Mouse (Mus musculus): ENCODE data around the gene Map3k21.

Map3k21 gene

GRCm38 (mm10) chr8:125910365-125911228 is at the start of gene Map3k21:
TSS of gene Map3k21 (plus strand) at chr8:125910450.
- DNase-seq (ENCODE audit: low read depth in 2 of 2, low spot score in 2 of 2) = no peak

GRCm38 (mm10) chr8:125866125-125866524 is 44.1 kb upstream of the Map3k21 start:
- no peak for DNase-seq (ENCODE audit: low read depth in 2 of 2, low spot score in 2 of 2)

- no peak for DNase-seq (ENCODE audit: low read depth in 2 of 2, low spot score in 2 of 2)
Measured at GRCm38 (mm10) chr8:125868552-125868951, 41.7 kb upstream of the Map3k21 start.

GRCm38 (mm10) chr8:125869739-125870138 is 40.5 kb upstream of the Map3k21 start:
- no peak for DNase-seq (ENCODE audit: low read depth in 2 of 2, low spot score in 2 of 2)

- no peak for DNase-seq (ENCODE audit: low read depth in 2 of 2, low spot score in 2 of 2)
Measured at GRCm38 (mm10) chr8:125870179-125870702, 40.0 kb upstream of the Map3k21 start.

GRCm38 (mm10) chr8:125870821-125871321 is 39.4 kb upstream of the Map3k21 start:
- peak in 1 of 2 experiments; percentile 18 for DNase-seq (ENCODE audit: low read depth in 2 of 2, low spot score in 2 of 2)

GRCm38 (mm10) chr8:125872501-125873249 is 37.6 kb upstream of the Map3k21 start:
- DNase-seq (ENCODE audit: low read depth in 2 of 2, low spot score in 2 of 2) = no peak

- DNase-seq (ENCODE audit: low read depth in 2 of 2, low spot score in 2 of 2) = no peak
Measured at GRCm38 (mm10) chr8:125873250-125873534, 37.1 kb upstream of the Map3k21 start.

- no peak for DNase-seq (ENCODE audit: low read depth in 2 of 2, low spot score in 2 of 2)
Measured at GRCm38 (mm10) chr8:125880447-125880846, 29.8 kb upstream of the Map3k21 start.

GRCm38 (mm10) chr8:125887549-125887948 is 22.7 kb upstream of the Map3k21 start:
- no peak for DNase-seq (ENCODE audit: low read depth in 2 of 2, low spot score in 2 of 2)

GRCm38 (mm10) chr8:125889920-125890319 is 20.3 kb upstream of the Map3k21 start:
- no peak for DNase-seq (ENCODE audit: low read depth in 2 of 2, low spot score in 2 of 2)

- DNase-seq (ENCODE audit: low read depth in 2 of 2, low spot score in 2 of 2) = no peak
Measured at GRCm38 (mm10) chr8:125897388-125897787, 12.9 kb upstream of the Map3k21 start.

- DNase-seq (ENCODE audit: low read depth in 2 of 2, low spot score in 2 of 2) = no peak
Measured at GRCm38 (mm10) chr8:125897868-125898788, 12.1 kb upstream of the Map3k21 start, which contains the start of gene Pcnx2. TSS of gene Pcnx2 (minus strand) at chr8:125898317.

GRCm38 (mm10) chr8:125898899-125899298 is 11.4 kb upstream of the Map3k21 start:
- peak in 1 of 2 experiments; percentile 1 for DNase-seq (ENCODE audit: low read depth in 2 of 2, low spot score in 2 of 2)

GRCm38 (mm10) chr8:125901167-125901566 is 9.1 kb upstream of the Map3k21 start:
- no peak for DNase-seq (ENCODE audit: low read depth in 2 of 2, low spot score in 2 of 2)

- DNase-seq (ENCODE audit: low read depth in 2 of 2, low spot score in 2 of 2) = no peak
Measured at GRCm38 (mm10) chr8:125902521-125902920, 7.7 kb upstream of the Map3k21 start.

GRCm38 (mm10) chr8:125905341-125905740 is 4.9 kb upstream of the Map3k21 start:
- no peak for DNase-seq (ENCODE audit: low read depth in 2 of 2, low spot score in 2 of 2)

GRCm38 (mm10) chr8:125907311-125907710 is 2.9 kb upstream of the Map3k21 start:
- DNase-seq (ENCODE audit: low read depth in 2 of 2, low spot score in 2 of 2) = no peak

- no peak for DNase-seq (ENCODE audit: low read depth in 2 of 2, low spot score in 2 of 2)
Measured at GRCm38 (mm10) chr8:125909661-125910364, 437 bp upstream of the Map3k21 start.

- DNase-seq (ENCODE audit: low read depth in 2 of 2, low spot score in 2 of 2) = no peak
Measured at GRCm38 (mm10) chr8:125911229-125911580, 955 bp downstream of the Map3k21 start.
